Mouse (Mus musculus): ENCODE data around the gene Mctp2. TPM values are rescaled to one million over a fixed set of nuclear protein-coding genes. Genes with fewer than 3 reads are reported as not detected.

The Mctp2 gene
- polyA plus RNA-seq, 1 experiment from 2014 or later, result 0.76 TPM

GRCm38 (mm10) chr7:72104170-72104569 is 202.2 kb downstream of the Mctp2 start:
- Histone ChIP-seq H3K27ac (replicated peaks; ENCODE audit: low read depth, low read length) (no peak overlapping the region), H3K9ac (ENCODE audit: low read length) (no peak overlapping the region), H3K4me1 (ENCODE audit: control insufficient read depth, insufficient read depth, low read length) (no peaks in the 10 kb centered on the region), H3K4me3 (ENCODE audit: low read depth, low read length) (no peak overlapping the region), H3K4me2 (ENCODE audit: low read depth, severe bottlenecking) (no peak overlapping the region), H3K36me3 (ENCODE audit: control insufficient read depth, insufficient read depth, low read length) (no peaks in the 10 kb centered on the region), H3K27me3 (ENCODE audit: control insufficient read depth, insufficient read depth, low read length) (no peaks in the 10 kb centered on the region), H3K9me3 (ENCODE audit: control insufficient read depth, low read length) (no peaks in the 10 kb centered on the region)
- DNase-seq (ENCODE audit: low spot score) (no peak), ATAC-seq (ENCODE audit: insufficient number of reproducible peaks, low FRiP score, low TSS enrichment, low read depth) (no peak)
- 64% methylated on average over 6 of the region's 6 CpGs for WGBS

DNA sequence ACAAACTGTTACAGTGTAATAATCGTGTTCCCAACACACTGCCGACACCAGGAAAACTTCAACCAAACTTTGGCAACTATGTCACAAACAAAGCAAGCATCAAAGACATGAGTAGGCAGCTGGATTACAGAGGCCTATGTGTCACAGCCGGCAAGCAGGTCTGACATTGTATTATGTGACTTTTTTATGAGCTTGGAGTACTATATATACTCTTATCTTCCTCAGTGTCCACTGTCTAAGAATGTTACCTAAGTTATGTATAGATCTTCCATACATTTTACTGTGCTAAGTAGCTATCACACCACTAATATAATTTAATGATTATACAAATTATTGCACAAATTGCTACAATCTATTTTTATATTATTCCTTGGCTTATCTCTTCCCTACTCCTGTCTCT is 202.8 kb downstream of the Mctp2 start:
- Histone ChIP-seq H3K9me3 (ENCODE audit: control insufficient read depth, low read length) (no peaks in the 10 kb centered on the region), H3K27me3 (ENCODE audit: control insufficient read depth, insufficient read depth, low read length) (no peaks in the 10 kb centered on the region), H3K36me3 (ENCODE audit: control insufficient read depth, insufficient read depth, low read length) (no peaks in the 10 kb centered on the region), H3K9ac (ENCODE audit: low read length) (no peak overlapping the region), H3K4me1 (ENCODE audit: control insufficient read depth, insufficient read depth, low read length) (no peaks in the 10 kb centered on the region), H3K4me3 (ENCODE audit: low read depth, low read length) (no peak overlapping the region), H3K4me2 (ENCODE audit: low read depth, severe bottlenecking) (no peak overlapping the region), H3K27ac (replicated peaks; ENCODE audit: low read depth, low read length) (no peak overlapping the region)
- DNase-seq (ENCODE audit: low spot score) (no peak), ATAC-seq (ENCODE audit: insufficient number of reproducible peaks, low FRiP score, low TSS enrichment, low read depth) (no peak)
- WGBS, result 89% methylated on average over 3 of the region's 3 CpGs

DNA sequence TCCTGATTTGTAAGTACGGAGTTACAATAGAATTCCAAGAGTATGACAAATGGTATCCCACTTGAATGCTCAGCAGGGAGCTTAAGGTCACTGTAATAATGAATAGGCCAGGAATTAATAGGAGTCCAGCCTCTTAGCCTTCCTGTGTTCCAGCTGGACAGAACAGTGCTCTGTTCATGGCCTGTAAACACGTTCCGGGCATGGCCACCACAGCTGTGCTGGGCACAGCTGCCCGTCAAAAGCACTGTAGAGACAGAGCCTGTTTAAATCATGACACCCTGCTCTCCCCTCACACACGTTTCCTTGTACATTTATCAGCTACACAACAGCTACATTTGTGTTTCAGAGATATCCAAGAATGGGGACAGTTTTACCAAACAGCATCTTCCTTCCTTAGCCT is 205.7 kb downstream of the Mctp2 start:
- ATAC-seq (ENCODE audit: insufficient number of reproducible peaks, low FRiP score, low TSS enrichment, low read depth) (no peak), DNase-seq (ENCODE audit: low spot score) (peak; percentile 22)
- H3K36me3 ChIP-seq (ENCODE audit: control insufficient read depth, insufficient read depth, low read length), result no peaks in the 10 kb centered on the region
- WGBS, result 66% methylated on average over 5 of the region's 5 CpGs
- no peak overlapping the region for H3K9ac ChIP-seq (ENCODE audit: low read length)
- H3K27ac ChIP-seq (replicated peaks; ENCODE audit: low read depth, low read length), result no peak overlapping the region
- peaks cover 5% of the 10 kb centered on the region; the same call in 1 of the 2 replicates for H3K4me1 ChIP-seq (ENCODE audit: control insufficient read depth, insufficient read depth, low read length)
- H3K9me3 ChIP-seq (ENCODE audit: control insufficient read depth, low read length), result no peaks in the 10 kb centered on the region
- H3K4me3 ChIP-seq (ENCODE audit: low read depth, low read length), result no peak overlapping the region
- H3K27me3 ChIP-seq (ENCODE audit: control insufficient read depth, insufficient read depth, low read length), result no peaks in the 10 kb centered on the region
- H3K4me2 ChIP-seq (ENCODE audit: low read depth, severe bottlenecking), result no peak overlapping the region

DNA sequence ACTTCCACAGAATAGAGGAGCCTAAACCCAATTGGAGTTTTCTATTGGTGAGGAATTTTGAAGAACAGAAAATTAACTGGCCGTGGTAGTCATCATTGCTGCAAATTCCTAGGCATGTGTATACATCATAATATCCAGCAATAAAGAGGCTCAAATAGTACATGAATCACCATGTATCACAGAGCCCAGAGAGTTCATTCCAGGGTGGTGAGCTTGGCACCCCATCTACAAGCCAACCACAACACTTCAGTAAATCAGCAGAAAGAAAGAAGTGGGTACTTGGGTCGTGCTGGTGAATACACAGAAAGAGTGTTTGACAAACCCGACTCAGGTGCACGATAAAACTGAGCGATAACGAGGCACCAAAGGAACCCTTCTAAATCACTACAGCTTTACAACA is 207.8 kb downstream of the Mctp2 start:
- DNase-seq (ENCODE audit: low spot score) (no peak), ATAC-seq (ENCODE audit: insufficient number of reproducible peaks, low FRiP score, low TSS enrichment, low read depth) (no peak)
- Histone ChIP-seq H3K27ac (replicated peaks; ENCODE audit: low read depth, low read length) (no peak overlapping the region), H3K27me3 (ENCODE audit: control insufficient read depth, insufficient read depth, low read length) (no peaks in the 10 kb centered on the region), H3K4me2 (ENCODE audit: low read depth, severe bottlenecking) (no peak overlapping the region), H3K36me3 (ENCODE audit: control insufficient read depth, insufficient read depth, low read length) (no peaks in the 10 kb centered on the region), H3K9me3 (ENCODE audit: control insufficient read depth, low read length) (no peaks in the 10 kb centered on the region), H3K4me3 (ENCODE audit: low read depth, low read length) (no peak overlapping the region), H3K9ac (ENCODE audit: low read length) (no peak overlapping the region), H3K4me1 (ENCODE audit: control insufficient read depth, insufficient read depth, low read length) (peaks cover 5% of the 10 kb centered on the region; the same call in 1 of the 2 replicates)
- 86% methylated on average over 6 of the region's 6 CpGs for WGBS

DNA sequence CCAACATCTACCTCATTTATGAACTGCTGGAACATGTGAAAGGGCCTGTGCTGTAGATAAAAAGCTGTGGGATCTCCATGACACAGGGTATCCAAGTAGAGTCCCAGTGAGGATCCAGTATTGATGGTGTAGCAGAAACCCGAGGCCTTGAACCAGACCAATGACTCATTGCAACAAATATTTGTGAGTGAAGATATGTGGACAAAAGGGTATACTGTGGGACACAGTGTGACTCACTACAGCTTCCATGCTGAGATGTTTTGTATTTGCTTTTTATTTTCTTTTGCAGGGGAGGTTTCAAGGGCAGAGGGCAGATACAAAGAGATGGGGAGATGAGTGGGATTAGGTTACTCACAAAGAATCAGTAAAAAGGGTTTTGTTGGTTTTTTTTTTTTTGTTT is 209.4 kb downstream of the Mctp2 start:
- Histone ChIP-seq H3K9ac (ENCODE audit: low read length) (no peak overlapping the region), H3K9me3 (ENCODE audit: control insufficient read depth, low read length) (no peaks in the 10 kb centered on the region), H3K36me3 (ENCODE audit: control insufficient read depth, insufficient read depth, low read length) (no peaks in the 10 kb centered on the region), H3K4me2 (ENCODE audit: low read depth, severe bottlenecking) (no peak overlapping the region), H3K4me3 (ENCODE audit: low read depth, low read length) (no peak overlapping the region), H3K4me1 (ENCODE audit: control insufficient read depth, insufficient read depth, low read length) (peaks cover 5% of the 10 kb centered on the region; the same call in 1 of the 2 replicates), H3K27ac (replicated peaks; ENCODE audit: low read depth, low read length) (peak overlapping the region; percentile 2; the same call in 1 of the 2 replicates), H3K27me3 (ENCODE audit: control insufficient read depth, insufficient read depth, low read length) (no peaks in the 10 kb centered on the region)
- DNase-seq (ENCODE audit: low spot score), result no peak
- 77% methylated on average over 1 of the region's 1 CpGs for WGBS
- no peak for ATAC-seq (ENCODE audit: insufficient number of reproducible peaks, low FRiP score, low TSS enrichment, low read depth)

- ATAC-seq (ENCODE audit: insufficient number of reproducible peaks, low FRiP score, low TSS enrichment, low read depth) (peak; percentile 81), DNase-seq (ENCODE audit: low spot score) (peak; percentile 67)
- Histone ChIP-seq H3K9me3 (ENCODE audit: control insufficient read depth, low read length) (no peaks in the 10 kb centered on the region), H3K36me3 (ENCODE audit: control insufficient read depth, insufficient read depth, low read length) (no peaks in the 10 kb centered on the region), H3K27me3 (ENCODE audit: control insufficient read depth, insufficient read depth, low read length) (no peaks in the 10 kb centered on the region), H3K27ac (replicated peaks; ENCODE audit: low read depth, low read length) (peak overlapping the region; percentile 2; the same call in 1 of the 2 replicates), H3K9ac (ENCODE audit: low read length) (no peak overlapping the region), H3K4me1 (ENCODE audit: control insufficient read depth, insufficient read depth, low read length) (peaks cover 5% of the 10 kb centered on the region; the same call in 1 of the 2 replicates), H3K4me2 (ENCODE audit: low read depth, severe bottlenecking) (no peak overlapping the region), H3K4me3 (ENCODE audit: low read depth, low read length) (no peak overlapping the region)
- WGBS, result 44% methylated on average over 3 of the region's 3 CpGs
Observed at GRCm38 (mm10) chr7:72096433-72096832, 210.0 kb downstream of the Mctp2 start.

DNA sequence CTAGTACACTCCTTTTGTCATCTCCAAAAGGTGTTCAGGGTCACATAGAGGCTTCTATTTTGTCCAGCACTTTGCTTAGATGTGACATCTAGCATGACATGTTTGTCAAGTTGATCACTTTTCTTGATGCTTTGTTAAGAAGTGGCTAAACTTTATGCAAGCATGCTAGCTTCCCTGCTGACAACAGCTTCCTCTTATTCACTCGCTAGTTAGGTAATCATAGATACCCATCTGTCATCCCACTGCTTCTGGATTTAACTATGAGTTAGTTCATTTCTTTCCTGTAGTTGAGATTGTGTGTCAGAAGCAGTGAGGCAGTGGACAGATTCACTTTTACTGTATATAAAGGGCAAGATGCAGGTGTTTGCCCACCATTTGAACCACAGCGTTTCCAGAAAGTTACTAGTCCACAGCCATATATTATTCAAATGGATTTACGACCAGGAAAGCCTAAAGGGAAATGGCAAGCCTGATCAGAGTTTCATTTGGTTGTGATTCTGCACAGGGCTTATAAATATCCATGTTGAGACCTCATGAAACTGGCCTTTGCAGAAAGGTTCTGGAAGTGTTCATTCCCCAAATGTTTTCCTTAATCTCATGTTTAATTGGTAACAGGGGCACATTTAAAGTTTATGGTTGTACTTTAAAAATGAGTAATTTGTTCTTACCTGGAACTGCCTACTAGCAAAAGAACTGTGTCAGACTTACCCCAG is 216.8 kb downstream of the Mctp2 start:
- Histone ChIP-seq H3K27me3 (ENCODE audit: control insufficient read depth, insufficient read depth, low read length) (no peaks in the 10 kb centered on the region), H3K4me3 (ENCODE audit: low read depth, low read length) (no peak overlapping the region), H3K9ac (ENCODE audit: low read length) (no peak overlapping the region), H3K9me3 (ENCODE audit: control insufficient read depth, low read length) (no peaks in the 10 kb centered on the region), H3K4me2 (ENCODE audit: low read depth, severe bottlenecking) (no peak overlapping the region), H3K27ac (replicated peaks; ENCODE audit: low read depth, low read length) (no peak overlapping the region), H3K4me1 (ENCODE audit: control insufficient read depth, insufficient read depth, low read length) (peaks cover 5% of the 10 kb centered on the region; the same call in 1 of the 2 replicates), H3K36me3 (ENCODE audit: control insufficient read depth, insufficient read depth, low read length) (no peaks in the 10 kb centered on the region)
- 38% methylated on average over 3 of the region's 3 CpGs for WGBS
- DNase-seq (ENCODE audit: low spot score) (no peak), ATAC-seq (ENCODE audit: insufficient number of reproducible peaks, low FRiP score, low TSS enrichment, low read depth) (peak; percentile 51; the same call in 1 of the 2 replicates)

GRCm38 (mm10) chr7:72080705-72081104 is 225.7 kb downstream of the Mctp2 start:
- no peaks in the 10 kb centered on the region; the same call in 1 of the 2 replicates for H3K4me1 ChIP-seq (ENCODE audit: control insufficient read depth, insufficient read depth, low read length)
- no peak overlapping the region for H3K27ac ChIP-seq (replicated peaks; ENCODE audit: low read depth, low read length)
- no peak for ATAC-seq (ENCODE audit: insufficient number of reproducible peaks, low FRiP score, low TSS enrichment, low read depth)
- H3K27me3 ChIP-seq (ENCODE audit: control insufficient read depth, insufficient read depth, low read length), result no peaks in the 10 kb centered on the region
- no peak overlapping the region for H3K9ac ChIP-seq (ENCODE audit: low read length)
- no peak overlapping the region for H3K4me2 ChIP-seq (ENCODE audit: low read depth, severe bottlenecking)
- H3K9me3 ChIP-seq (ENCODE audit: control insufficient read depth, low read length), result no peaks in the 10 kb centered on the region
- no peaks in the 10 kb centered on the region for H3K36me3 ChIP-seq (ENCODE audit: control insufficient read depth, insufficient read depth, low read length)
- no peak for DNase-seq (ENCODE audit: low spot score)
- no peak overlapping the region for H3K4me3 ChIP-seq (ENCODE audit: low read depth, low read length)
- WGBS, result 48% methylated on average over 1 of the region's 1 CpGs
